Mouse (Mus musculus) kidney, postnatal 14 days (tissue): ENCODE measurements at regions not wholly inside any gene's neighbourhood (a gene's known extent, or its start where the extent isn't known, plus 50 kb on each side); places are given as distances from the start of the nearest gene placed in this dataset.

Source experiments
- DNase-seq: peaks from one replicate; pipeline ENCODE4 v3.0.0; 2022; ENCODE audit warnings: mixed read lengths

DNA sequence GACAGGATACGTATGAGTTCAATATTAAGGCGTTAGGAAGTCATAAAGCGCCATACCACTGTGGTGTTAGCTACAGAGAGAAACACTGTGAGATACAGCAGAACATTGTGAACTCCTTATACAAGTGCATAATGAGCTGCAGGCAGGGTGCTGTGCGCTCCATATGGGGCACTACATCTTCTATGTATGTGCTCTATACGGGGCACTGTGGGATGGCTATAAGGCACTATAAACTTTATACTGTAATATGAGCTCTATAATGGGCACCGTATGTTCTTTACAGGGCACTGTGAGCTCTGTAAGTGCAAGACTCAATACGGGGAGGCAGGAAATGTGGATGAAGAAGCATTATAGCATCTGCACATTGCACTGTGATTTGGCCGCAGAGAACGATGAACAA is 183.2 kb upstream of the Krr1 start:
- no peak for DNase-seq

DNA sequence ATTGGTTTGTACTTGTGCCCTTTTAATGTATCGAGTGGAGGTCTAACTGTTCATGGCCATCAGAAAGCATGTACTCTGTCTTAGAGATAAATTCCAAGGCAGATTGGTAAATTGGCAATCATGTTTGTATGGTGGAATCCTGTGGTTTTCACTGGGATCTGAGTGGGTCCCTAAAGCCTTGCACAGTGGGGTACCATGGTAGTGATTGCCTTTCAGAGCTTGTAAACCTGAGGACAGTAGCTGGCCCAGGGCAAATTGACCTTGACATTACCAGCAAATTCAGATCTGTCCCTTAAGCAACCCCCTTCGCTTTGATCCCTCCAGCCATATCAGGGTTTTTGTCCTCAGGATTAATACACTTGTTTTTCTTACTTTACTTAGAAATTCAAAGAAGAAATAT is 181.6 kb upstream of the Krr1 start:
- no peak for DNase-seq

- no peak for DNase-seq
These were observed 177.4 kb upstream of the Krr1 start for GRCm38 (mm10) chr10:111795056-111795455.

- DNase-seq: peak; percentile 36
These were observed 176.7 kb upstream of the Krr1 start for GRCm38 (mm10) chr10:111795756-111796155.

GRCm38 (mm10) chr10:111798851-111799281 is 173.6 kb upstream of the Krr1 start:
- DNase-seq: no peak

DNA sequence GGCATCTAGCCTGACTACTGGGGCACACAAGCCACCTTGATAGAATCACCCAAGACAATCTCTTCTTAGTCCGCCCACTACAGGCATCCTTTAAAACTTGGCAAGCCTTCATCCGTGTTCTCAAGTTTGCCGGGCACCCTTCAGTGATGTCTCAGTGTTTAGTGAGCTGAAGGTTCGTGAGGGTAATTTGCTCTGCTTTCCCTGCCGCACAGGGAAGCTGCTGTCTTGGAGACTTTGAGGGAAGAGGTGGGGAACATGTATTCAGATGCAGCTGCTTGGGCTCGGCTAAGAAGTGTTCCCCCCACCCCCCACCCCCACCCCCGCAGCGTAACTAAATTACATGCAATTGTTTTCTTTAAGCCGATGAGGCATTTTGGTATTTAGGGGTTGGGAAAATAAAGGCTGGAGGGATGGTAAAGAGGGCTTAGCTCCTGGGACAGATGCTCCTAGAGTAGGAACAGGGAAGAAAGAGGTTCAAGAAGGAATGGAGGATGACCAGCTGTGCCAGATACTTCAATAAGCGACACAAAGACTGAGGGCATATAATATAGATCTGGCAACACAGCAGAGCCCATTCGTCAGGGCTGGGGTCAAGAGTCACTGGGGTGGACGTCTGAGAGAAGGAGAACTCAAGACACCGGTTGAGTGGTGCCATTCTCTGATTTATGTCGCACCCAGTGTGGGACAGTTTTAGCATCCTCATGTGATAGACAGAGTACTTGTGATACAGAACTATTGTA is 172.4 kb upstream of the Krr1 start:
- no peak for DNase-seq

DNA sequence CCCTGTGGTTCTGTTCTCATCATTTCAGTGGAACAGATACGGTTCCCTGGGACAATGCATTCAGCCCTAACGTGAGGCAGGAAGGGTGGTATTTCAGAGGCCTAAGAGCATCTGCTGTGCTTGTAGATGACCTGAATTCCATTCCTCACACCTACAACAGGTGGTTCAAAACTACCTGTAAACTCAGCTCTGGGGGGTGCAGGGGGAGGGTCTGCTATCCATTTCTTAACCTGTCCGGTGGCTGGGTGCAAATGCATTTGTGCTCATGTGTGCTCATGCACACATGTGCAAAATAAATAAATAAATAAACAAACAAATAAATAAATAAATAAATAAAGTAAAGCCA is 171.9 kb upstream of the Krr1 start:
- DNase-seq: no peak

GRCm38 (mm10) chr10:111801021-111801793 is 171.3 kb upstream of the Krr1 start:
- no peak for DNase-seq

GRCm38 (mm10) chr10:111801794-111802359 is 170.6 kb upstream of the Krr1 start:
- DNase-seq: no peak

GRCm38 (mm10) chr10:111806333-111806732 is 166.1 kb upstream of the Krr1 start:
- no peak for DNase-seq

DNA sequence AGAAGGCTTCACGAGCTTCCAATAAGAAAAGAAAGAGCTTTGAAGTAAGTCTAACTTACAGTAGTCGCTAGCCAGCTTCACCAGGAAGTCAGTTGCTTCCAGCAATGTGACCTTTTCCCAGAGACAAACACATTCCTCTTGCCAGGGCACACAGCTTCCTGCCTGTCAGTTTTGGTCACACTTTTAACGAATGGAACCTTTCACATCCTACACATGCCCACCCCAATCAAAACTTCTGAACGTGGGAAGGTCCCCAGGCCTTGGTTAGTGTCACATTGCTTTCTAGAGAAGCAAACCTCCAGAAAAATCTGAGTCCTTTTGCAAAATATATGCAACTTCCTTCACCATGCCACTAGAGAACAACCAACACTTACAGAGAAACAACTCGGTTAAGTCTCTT is 165.5 kb upstream of the Krr1 start:
- DNase-seq: peak; percentile 40

DNA sequence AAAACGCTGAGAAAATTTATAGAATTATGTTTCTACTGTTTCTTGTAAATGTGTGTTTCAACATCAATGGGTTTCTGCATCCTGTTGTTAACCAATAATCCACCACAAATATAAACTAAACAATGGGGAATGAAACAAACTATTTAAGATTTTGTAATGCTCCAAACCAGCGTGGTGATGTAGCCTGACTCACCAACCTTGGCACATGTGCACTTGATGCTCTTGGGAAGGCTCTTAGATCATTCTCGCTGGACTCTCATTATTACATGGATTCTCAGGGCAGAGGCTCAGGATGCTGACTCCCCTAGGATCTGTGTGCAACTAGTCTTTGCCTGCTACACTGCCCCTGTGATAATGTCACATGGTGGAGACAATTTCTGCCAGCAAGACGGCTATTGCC is 158.7 kb upstream of the Krr1 start:
- DNase-seq: no peak

- no peak for DNase-seq
These were observed 157.8 kb upstream of the Krr1 start for GRCm38 (mm10) chr10:111814648-111815047.

DNA sequence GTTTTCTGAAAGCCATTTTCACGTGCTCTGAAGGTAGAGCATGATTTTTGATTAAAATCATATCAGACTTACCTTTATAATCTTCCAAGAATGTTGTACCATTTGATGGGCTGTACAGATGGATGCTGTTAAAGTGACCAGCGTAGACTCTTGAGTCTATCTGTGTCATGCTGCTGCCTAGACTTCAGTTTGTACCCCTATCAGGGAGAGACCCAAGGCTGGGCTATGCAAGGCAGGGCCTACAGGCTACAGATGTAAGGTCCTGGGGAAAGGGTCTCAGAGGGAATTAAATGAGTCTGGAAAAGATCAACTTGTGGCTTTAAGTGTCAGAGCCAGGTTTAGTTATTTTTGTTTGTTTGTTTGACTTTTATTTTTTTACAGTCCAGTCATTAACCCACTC is 157.3 kb upstream of the Krr1 start:
- DNase-seq: no peak

DNA sequence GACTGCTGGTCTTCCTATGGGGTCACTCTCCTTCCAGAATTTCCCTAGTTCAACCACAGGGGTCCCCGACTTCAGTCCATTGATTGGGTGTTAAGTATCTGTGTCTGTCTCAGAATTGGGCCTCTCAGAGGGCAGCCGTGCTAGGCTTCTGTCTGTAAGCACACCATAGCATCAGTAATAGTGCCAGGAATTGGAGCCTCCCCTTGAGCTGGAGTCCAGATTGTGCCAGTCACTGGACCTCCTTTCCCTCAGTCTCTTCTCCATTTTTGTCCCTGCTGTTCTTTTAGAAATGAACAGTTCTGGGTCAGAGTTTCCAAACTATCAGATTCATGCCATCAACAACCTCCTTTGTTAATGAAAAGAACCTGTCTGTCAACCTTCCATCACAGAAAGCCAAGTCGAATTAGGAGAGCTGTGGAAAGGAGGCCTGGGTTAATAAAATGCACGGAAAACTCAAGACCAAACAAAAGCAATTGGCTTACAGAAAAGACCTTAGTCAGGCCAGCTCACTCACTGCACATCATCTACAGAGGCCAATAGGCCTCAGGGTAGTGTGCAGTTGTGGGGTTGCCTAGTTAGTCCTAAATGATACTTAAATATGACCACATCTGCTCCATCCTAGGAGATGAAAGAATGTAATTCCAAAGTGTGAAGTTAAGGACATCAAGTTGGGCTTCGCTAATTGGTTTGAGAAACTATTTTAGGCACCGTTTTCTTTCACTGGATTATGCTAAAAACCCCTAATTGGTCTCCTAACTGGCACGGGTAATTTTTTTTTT is 156.5 kb upstream of the Krr1 start:
- no peak for DNase-seq

GRCm38 (mm10) chr10:111819755-111820451 is 152.6 kb upstream of the Krr1 start:
- no peak for DNase-seq

DNA sequence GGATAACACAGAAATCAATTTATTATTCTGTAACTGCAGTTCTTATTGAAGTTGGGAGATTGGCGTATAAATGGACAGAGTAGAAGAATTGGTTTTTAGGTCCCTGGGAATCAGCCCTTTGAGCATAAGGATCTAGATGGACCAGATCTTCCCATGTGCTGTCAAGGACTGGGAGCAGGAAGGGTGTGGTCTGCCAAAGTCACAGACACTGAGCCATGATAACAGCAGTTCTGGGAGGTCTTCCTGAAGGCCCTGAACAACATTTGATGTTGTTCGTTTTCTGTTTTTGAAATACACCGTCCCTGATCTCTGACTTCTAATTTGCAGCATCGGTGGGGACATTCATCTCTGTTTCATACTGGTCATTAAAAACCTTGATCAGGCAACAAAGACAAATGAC is 147.6 kb upstream of the Krr1 start:
- DNase-seq: no peak

DNA sequence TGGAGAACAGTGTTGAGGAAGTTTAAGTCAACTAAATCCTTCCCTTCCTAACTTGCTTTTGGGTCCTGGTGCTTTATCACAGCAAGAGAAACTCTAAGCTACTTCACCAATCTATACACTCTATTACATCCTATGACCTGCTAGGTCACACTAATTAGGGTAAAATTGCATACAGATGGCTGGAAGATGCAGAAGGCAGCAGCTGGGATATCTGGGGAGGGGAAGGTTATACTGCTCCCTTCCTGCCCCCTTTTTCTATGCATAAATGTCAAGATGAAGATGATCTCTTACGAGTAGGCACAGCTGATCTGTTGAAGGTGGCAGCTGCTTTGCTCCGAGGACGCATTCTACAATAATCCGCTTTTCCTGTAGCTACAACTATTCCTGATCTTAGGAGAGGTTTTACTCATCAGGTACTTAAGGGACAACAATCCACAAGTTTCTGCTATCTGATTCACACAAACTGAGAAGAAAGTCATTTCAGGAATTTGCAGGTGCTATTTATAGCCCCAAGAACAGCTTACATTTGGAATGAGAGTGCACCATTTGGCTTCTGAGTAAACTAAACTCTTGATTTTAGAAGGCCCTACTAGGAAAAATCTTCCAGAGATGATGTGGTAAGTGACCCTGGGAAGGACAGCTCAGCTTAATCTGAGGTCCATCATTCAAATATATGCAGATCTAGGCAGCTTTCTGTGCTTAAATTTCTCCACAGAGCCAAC is 146.3 kb upstream of the Krr1 start:
- no peak for DNase-seq

GRCm38 (mm10) chr10:111827246-111827645 is 145.2 kb upstream of the Krr1 start:
- no peak for DNase-seq

GRCm38 (mm10) chr10:111827930-111828329 is 144.5 kb upstream of the Krr1 start:
- DNase-seq: no peak

GRCm38 (mm10) chr10:111828610-111829009 is 143.9 kb upstream of the Krr1 start:
- DNase-seq: no peak

DNA sequence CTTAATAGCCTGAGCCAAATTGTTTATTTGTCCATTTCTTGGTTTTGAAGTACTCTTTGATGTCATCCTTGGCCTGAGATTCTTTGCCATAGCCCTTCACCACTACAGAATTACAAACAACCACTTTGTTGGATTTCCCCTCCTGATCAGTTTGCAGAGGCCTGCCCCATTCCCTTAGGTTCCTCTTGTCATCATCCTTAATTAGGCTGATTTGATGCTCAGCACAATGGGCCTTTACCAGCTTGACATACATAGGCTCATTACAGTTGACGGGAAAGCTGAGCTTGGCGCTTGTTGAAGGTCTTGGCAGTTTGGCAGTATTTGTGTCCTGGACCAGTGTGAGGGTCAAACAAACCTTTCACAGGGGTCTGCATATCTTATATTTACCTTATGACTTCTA is 143.2 kb upstream of the Krr1 start:
- no peak for DNase-seq
